Mouse (Mus musculus) cortical plate, adult 2 months (tissue): ENCODE measurements around the gene Acsbg1.

Source experiments
- CTCF ChIP-seq: fragments of 200-500 bp; IDR thresholded peaks from 2 replicates; pipeline ENCODE4 v1.5.1; 2011; ENCODE audit warnings: mild to moderate bottlenecking, control low read depth, low read length; ENCODE audit not compliant: insufficient read depth; ENCODE audit errors: extremely low read depth
- POLR2A ChIP-seq: fragments of 200-500 bp; IDR thresholded peaks from 2 replicates; pipeline ENCODE4 v1.6.1; 2011; ENCODE audit warnings: mild to moderate bottlenecking, low read length, control low read depth; ENCODE audit not compliant: insufficient read depth; ENCODE audit errors: extremely low read depth

GRCm38 (mm10) chr9:54666116-54666515 is 4.4 kb upstream of the Acsbg1 start:
- TF ChIP-seq CTCF (no peak), POLR2A (no peak)
